13 mouse cellular contexts compared by ENCODE assay signal in the genomic region with DNA sequence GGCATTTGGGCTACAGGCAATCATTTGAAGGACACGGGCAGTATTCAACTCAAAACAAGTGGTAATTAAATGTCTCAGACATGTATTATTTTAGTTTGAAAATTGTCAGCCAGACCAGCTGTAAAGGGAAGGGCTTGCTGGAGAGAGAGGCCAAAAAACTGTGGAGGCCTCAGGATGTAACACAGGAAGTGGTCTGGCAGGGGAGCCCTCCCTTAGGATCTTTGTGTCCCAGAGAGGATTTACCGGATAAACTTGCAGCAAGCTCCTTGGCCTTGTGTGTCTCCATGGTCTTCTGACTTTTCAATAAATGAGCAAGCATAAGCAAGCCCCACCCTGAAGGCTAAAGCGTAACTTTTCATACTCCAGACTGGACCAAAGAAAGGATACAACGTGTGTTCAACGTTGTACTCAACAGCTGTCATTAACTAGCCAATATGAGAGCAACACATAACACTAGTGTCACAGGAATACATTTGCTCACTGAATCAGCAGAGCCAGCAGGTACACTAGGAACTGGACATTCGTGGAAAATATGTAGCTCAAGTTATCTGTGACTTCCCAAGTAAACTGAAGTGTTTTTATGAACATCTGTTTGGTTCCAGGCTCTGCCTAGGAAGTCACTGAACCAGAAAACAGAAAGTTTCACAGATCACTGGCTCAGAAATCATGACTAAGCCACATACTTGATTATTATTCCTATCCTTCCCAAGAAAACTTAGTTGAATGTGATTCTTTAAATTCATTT. TPM values are rescaled to one million over a fixed set of nuclear protein-coding genes. Genes with fewer than 3 reads are reported as not detected.
DNase-seq lines count a peak whose midpoint lies in the region; ATAC-seq lines count a peak whose summit lies in the region.
"Had no signal": no experiment of that assay in that cellular context is flagged by ENCODE, and none has a peak within 500 bp of the region (broad histone marks: within the 10 kb centered on the region; RNA-seq: fewer than 3 reads in every experiment).

No protein-coding gene starts in this region.

- H3K9me3 ChIP-seq in heart, embryonic 10.5 days: no peaks in the 10 kb centered on the region
- H3K9me3 ChIP-seq in hindbrain, embryonic 13.5 days: no peaks in the 10 kb centered on the region
- H3K9me3 ChIP-seq: liver, embryonic 12.5 days had no signal

- 78% methylated on average over 6 of the region's 6 CpGs for WGBS in heart, embryonic 10.5 days
- WGBS in hindbrain, embryonic 13.5 days: 80% methylated on average over 6 of the region's 6 CpGs

- intact Hi-C loops in heart, postnatal 36 days (cut with DNase I): no loop called here

- H3K9ac ChIP-seq in hindbrain, embryonic 13.5 days: no peak overlapping the region
- H3K9ac ChIP-seq: liver, embryonic 12.5 days had no signal

- no peak overlapping the region for H3K4me2 ChIP-seq in hindbrain, embryonic 13.5 days
- H3K4me2 ChIP-seq: liver, embryonic 12.5 days; midbrain, embryonic 11.5 days had no signal

- ATAC-seq in hindbrain, embryonic 13.5 days (ENCODE audit: low FRiP score): no peak
- ATAC-seq: liver, embryonic 12.5 days had no signal

- DNase-seq in heart, adult 11 months: peak; percentile 98
- no peak for DNase-seq in heart, embryonic 10.5 days (ENCODE audit: low spot score)
- DNase-seq in heart, postnatal 36 days: peak; percentile 20 to 39
- peak; percentile 14 to 46 for DNase-seq in kidney, postnatal 4 days
- no peak for DNase-seq in layer of hippocampus, adult 8-10 months (ENCODE audit: low spot score in 2 of 2)
- DNase-seq in embryo, embryonic 10 days (ENCODE audit: low spot score): no peak
- DNase-seq: layer of hippocampus, postnatal 36 days; right cerebral cortex, adult 18-20 months had no signal

- H3K4me3 ChIP-seq in heart, embryonic 10.5 days: no peak overlapping the region
- H3K4me3 ChIP-seq in brown adipose tissue, adult 24 weeks (ENCODE audit: insufficient read depth, low read depth, low read length): no peak overlapping the region
- H3K4me3 ChIP-seq in hindbrain, embryonic 13.5 days: no peak overlapping the region
- H3K4me3 ChIP-seq: liver, embryonic 12.5 days had no signal

- no peak overlapping the region for H3K27ac ChIP-seq in heart, embryonic 10.5 days
- H3K27ac ChIP-seq in brown adipose tissue, adult 24 weeks (replicated peaks; ENCODE audit: low read depth, low read length): peak overlapping the region; percentile 70
- no peak overlapping the region for H3K27ac ChIP-seq in hindbrain, embryonic 13.5 days
- H3K27ac ChIP-seq: liver, embryonic 12.5 days had no signal

- H3K36me3 ChIP-seq in heart, embryonic 10.5 days: no peaks in the 10 kb centered on the region
- H3K36me3 ChIP-seq in hindbrain, embryonic 13.5 days: no peaks in the 10 kb centered on the region
- H3K36me3 ChIP-seq: G1E; liver, embryonic 12.5 days had no signal

- no peaks in the 10 kb centered on the region for H3K27me3 ChIP-seq in heart, embryonic 10.5 days (ENCODE audit: insufficient read depth, poor library complexity, severe bottlenecking)
- H3K27me3 ChIP-seq in hindbrain, embryonic 13.5 days: no peaks in the 10 kb centered on the region
- H3K27me3 ChIP-seq: liver, embryonic 12.5 days had no signal

- H3K4me1 ChIP-seq in heart, embryonic 10.5 days: 0 out of 2 replicates have a peak, but pooled peaks cover 4% of the 10 kb centered on the region
- no peaks in the 10 kb centered on the region for H3K4me1 ChIP-seq in brown adipose tissue, adult 24 weeks (ENCODE audit: control insufficient read depth, insufficient read depth, insufficient read length, low read length)
- H3K4me1 ChIP-seq in hindbrain, embryonic 13.5 days (replicated peaks): no peaks in the 10 kb centered on the region
- H3K4me1 ChIP-seq: liver, embryonic 12.5 days had no signal

RNA-seq across cellular contexts. Expression of gene Lyplal1, which starts 19.7 kb away (rescaled TPM):
- 15.2 and 17.8 TPM in 2 replicates for polyA plus RNA-seq in heart, embryonic 10.5 days (2016; fragmentation: Nextera tagmentation; extraction: Ambion mirVana)
- polyA plus RNA-seq in brown adipose tissue, adult 24 weeks (2012; ENCODE audit: insufficient read depth, insufficient read length, missing spikeins): 12.5 and 19.2 TPM in 2 replicates
- 1 to 10 TPM; 1.9 to 2.1 TPM for total RNA-seq in heart, postnatal 36 days (2021)
- 10 to 100 TPM in 1 of 4 experiments, 1 to 10 TPM in 3; 8.3 to 12.8 (median 9.3) TPM for total RNA-seq in layer of hippocampus, adult 8-10 months (2022)
- polyA plus RNA-seq in hindbrain, embryonic 13.5 days (2015; fragmentation: Nextera tagmentation; extraction: Ambion mirVana): 20.3 and 20.8 TPM in 2 replicates
- total RNA-seq: G1E had no signal
- polyA plus RNA-seq: G1E had no signal

Comparison
In these comparisons a context has a peak if more than half of its experiments do, and no peak if none do; other contexts are left out.
1. DNase-seq: peak in heart, adult 11 months (single experiment), heart, postnatal 36 days (2 of 2) and kidney, postnatal 4 days (2 of 2); none in heart, embryonic 10.5 days (single experiment), layer of hippocampus, adult 8-10 months (0 of 2) and embryo, embryonic 10 days (single experiment).